Mouse (Mus musculus): ENCODE results near the gene Sdk2. TPM values are rescaled to one million over a fixed set of nuclear protein-coding genes. Genes with fewer than 3 reads are reported as not detected.

Gene Sdk2
- total and polyA plus RNA-seq, 3 experiments: 1.2 to 4.8 (median 1.3) TPM

- no peak overlapping the region for H3K4me2 ChIP-seq (ENCODE audit: insufficient read depth, low read depth, poor library complexity, severe bottlenecking)
- TF ChIP-seq CHD2 (IDR thresholded peaks at IDR 0.05; ENCODE audit: low read length) (no peak), MXI1 (IDR thresholded peaks at IDR 0.05; ENCODE audit: low read depth, low read length) (no peak), PAX5 (IDR thresholded peaks at IDR 0.05; ENCODE audit: low read length) (no peak), POLR2A (IDR thresholded peaks at IDR 0.05; ENCODE audit: low read depth, low read length) (no peak), HCFC1 (IDR thresholded peaks at IDR 0.05; ENCODE audit: low read depth, low read length) (no peak), JUN (IDR thresholded peaks at IDR 0.05; ENCODE audit: insufficient read depth, low read depth, low read length) (no peak), NRF1 (IDR thresholded peaks at IDR 0.05; ENCODE audit: low read depth, low read length) (no peak), CHD1 (IDR thresholded peaks at IDR 0.05; ENCODE audit: low read depth, low read length) (no peak), SMC3 (IDR thresholded peaks at IDR 0.05; ENCODE audit: low read depth, low read length) (no peak), ZC3H11A (IDR thresholded peaks at IDR 0.05; ENCODE audit: low read depth, low read length) (no peak), POLR2AphosphoS2 (IDR thresholded peaks at IDR 0.05; ENCODE audit: low read depth, low read length) (no peak), ZKSCAN1 (IDR thresholded peaks at IDR 0.05; ENCODE audit: borderline replicate concordance, low read depth, low read length) (no peak), IRF4 (IDR thresholded peaks at IDR 0.05; ENCODE audit: low read depth, low read length) (no peak), ZMIZ1 (IDR thresholded peaks at IDR 0.05; ENCODE audit: low read depth, low read length) (no peak), CTCF (conservative IDR thresholded peaks at IDR 0.05 in 1 of 2, IDR thresholded peaks at IDR 0.05 in 1 of 2; ENCODE audit: low read depth in 2 of 2, low read length in 2 of 2) (no peak), JUND (conservative IDR thresholded peaks at IDR 0.05; ENCODE audit: low read depth, low read length) (no peak), RCOR1 (conservative IDR thresholded peaks at IDR 0.05; ENCODE audit: low read depth, low read length) (no peak), BHLHE40 (IDR thresholded peaks at IDR 0.05; ENCODE audit: low read depth, low read length) (no peak), E2F4 (IDR thresholded peaks at IDR 0.05; ENCODE audit: insufficient replicate concordance, low read depth, low read length) (no peak)
- no peaks in the 10 kb centered on the region for H3K27me3 ChIP-seq (replicated peaks)
- H3K9ac ChIP-seq (ENCODE audit: insufficient read depth, low read depth): no peak overlapping the region
- in situ Hi-C loops (cut with MboI; ENCODE audit: low pct_ligation_motif_present, low pct_unique_long_range_greater_than_20kb, low sequenced_read_pairs): no loop called here
- no peak overlapping the region for H3K4me3 ChIP-seq (replicated peaks in 1 of 3; ENCODE audit: low read depth in 2 of 3, low read length in 2 of 3, poor library complexity in 1 of 3)
- H3K36me3 ChIP-seq (replicated peaks in 1 of 2; ENCODE audit: control insufficient read depth in 1 of 2, insufficient read depth in 1 of 2, low read length in 1 of 2): no peaks in the 10 kb centered on the region
- H3K9me3 ChIP-seq (replicated peaks; ENCODE audit: low read length): no peaks in the 10 kb centered on the region
- dilution Hi-C loops (cut with MboI; ENCODE audit: extremely low pct_ligation_motif_present, extremely low pct_unique_long_range_greater_than_20kb, low sequenced_read_pairs): no loop called here
- H3K27ac ChIP-seq (ENCODE audit: insufficient read depth, low read depth): no peak overlapping the region
- no peaks in the 10 kb centered on the region for H3K4me1 ChIP-seq (ENCODE audit: control insufficient read depth in 1 of 2, insufficient read depth in 2 of 2)
- H3K79me2 ChIP-seq (replicated peaks; ENCODE audit: control insufficient read depth, extremely low read depth, insufficient read depth, poor library complexity, severe bottlenecking): no peaks in the 10 kb centered on the region
- no peak for DNase-seq (ENCODE audit: extremely low read depth)
Measured at GRCm38 (mm10) chr11:113798011-113798410, 268.8 kb downstream of the Sdk2 start.

- no peak for DNase-seq (ENCODE audit: extremely low read depth)
- H3K4me3 ChIP-seq (replicated peaks in 1 of 3; ENCODE audit: low read depth in 2 of 3, low read length in 2 of 3, poor library complexity in 1 of 3): no peak overlapping the region
- H3K4me2 ChIP-seq (ENCODE audit: insufficient read depth, low read depth, poor library complexity, severe bottlenecking): no peak overlapping the region
- in situ Hi-C loops (cut with MboI; ENCODE audit: low pct_ligation_motif_present, low pct_unique_long_range_greater_than_20kb, low sequenced_read_pairs): no loop called here
- no peak overlapping the region for H3K9ac ChIP-seq (ENCODE audit: insufficient read depth, low read depth)
- H3K27me3 ChIP-seq (replicated peaks): no peaks in the 10 kb centered on the region
- no peaks in the 10 kb centered on the region for H3K4me1 ChIP-seq (ENCODE audit: control insufficient read depth in 1 of 2, insufficient read depth in 2 of 2)
- dilution Hi-C loops (cut with MboI; ENCODE audit: extremely low pct_ligation_motif_present, extremely low pct_unique_long_range_greater_than_20kb, low sequenced_read_pairs): no loop called here
- H3K27ac ChIP-seq (ENCODE audit: insufficient read depth, low read depth): no peak overlapping the region
- no peaks in the 10 kb centered on the region for H3K36me3 ChIP-seq (replicated peaks in 1 of 2; ENCODE audit: control insufficient read depth in 1 of 2, insufficient read depth in 1 of 2, low read length in 1 of 2)
- TF ChIP-seq PAX5 (IDR thresholded peaks at IDR 0.05; ENCODE audit: low read length): no peak
- no peak for TF ChIP-seq HCFC1 (IDR thresholded peaks at IDR 0.05; ENCODE audit: low read depth, low read length)
- TF ChIP-seq RAD21 (IDR thresholded peaks at IDR 0.05; ENCODE audit: low read depth, low read length): no peak
- no peak for TF ChIP-seq SMC3 (IDR thresholded peaks at IDR 0.05; ENCODE audit: low read depth, low read length)
- TF ChIP-seq JUN (IDR thresholded peaks at IDR 0.05; ENCODE audit: insufficient read depth, low read depth, low read length): no peak
- TF ChIP-seq USF2 (conservative IDR thresholded peaks at IDR 0.05; ENCODE audit: low read depth, low read length): no peak
- no peak for TF ChIP-seq ZNF384 (IDR thresholded peaks at IDR 0.05; ENCODE audit: low read depth, low read length)
- no peaks in the 10 kb centered on the region for H3K79me2 ChIP-seq (replicated peaks; ENCODE audit: control insufficient read depth, extremely low read depth, insufficient read depth, poor library complexity, severe bottlenecking)
- no peaks in the 10 kb centered on the region for H3K9me3 ChIP-seq (replicated peaks; ENCODE audit: low read length)
Measured at GRCm38 (mm10) chr11:113797014-113797983, 269.5 kb downstream of the Sdk2 start.

Data from CH12.LX (cell line).